Mouse (Mus musculus): ENCODE measurements around the gene Ubap1. TPM values are rescaled to one million over a fixed set of nuclear protein-coding genes. Genes with fewer than 3 reads are reported as not detected.

Ubap1 gene
- 10 to 100 TPM; 53.7 to 54.0 TPM for total RNA-seq (2021)
- long read RNA-seq, transcript Ubap1-201 (7 exons, 3,456 nt), result major isoform, 66 of 95 reads
- long read RNA-seq, partial matches to known transcripts, result 2 of 95 reads
- long read RNA-seq, other reads (novel, unspliced or antisense), result 27 of 95 reads

- peak; percentile 90 to 93 for DNase-seq (ENCODE audit: low spot score in 2 of 2)
Observed at GRCm38 (mm10) chr4:41348584-41349198, at the start of gene Ubap1. Gene Ubap1, plus strand, starts transcription at chr4:41348996.

GRCm38 (mm10) chr4:41303671-41304070 is 45.1 kb upstream of the Ubap1 start:
- no peak for DNase-seq (ENCODE audit: low spot score in 2 of 2)

GRCm38 (mm10) chr4:41304302-41304701 is 44.5 kb upstream of the Ubap1 start:
- DNase-seq (ENCODE audit: low spot score in 2 of 2), result peak; percentile 41 to 62

- no peak for DNase-seq (ENCODE audit: low spot score in 2 of 2)
Observed at GRCm38 (mm10) chr4:41307406-41307805, 41.4 kb upstream of the Ubap1 start.

GRCm38 (mm10) chr4:41310567-41311563 is 37.9 kb upstream of the Ubap1 start:
- DNase-seq (ENCODE audit: low spot score in 2 of 2), result no peak

GRCm38 (mm10) chr4:41313722-41314121 is 35.1 kb upstream of the Ubap1 start:
- no peak for DNase-seq (ENCODE audit: low spot score in 2 of 2)

GRCm38 (mm10) chr4:41314141-41315129 is 34.4 kb upstream of the Ubap1 start, which contains the start of gene Dcaf12:
Gene Dcaf12, minus strand, starts transcription at chr4:41314889.
- DNase-seq (ENCODE audit: low spot score in 2 of 2), result peak; percentile 96 to 97

GRCm38 (mm10) chr4:41315173-41315572 is 33.6 kb upstream of the Ubap1 start:
- DNase-seq (ENCODE audit: low spot score in 2 of 2), result no peak

GRCm38 (mm10) chr4:41318267-41318666 is 30.5 kb upstream of the Ubap1 start:
- peak in 1 of 2 experiments; percentile 18 for DNase-seq (ENCODE audit: low spot score in 2 of 2)

GRCm38 (mm10) chr4:41320971-41321370 is 27.8 kb upstream of the Ubap1 start:
- DNase-seq (ENCODE audit: low spot score in 2 of 2), result no peak

GRCm38 (mm10) chr4:41326876-41327275 is 21.9 kb upstream of the Ubap1 start:
- no peak for DNase-seq (ENCODE audit: low spot score in 2 of 2)

- no peak for DNase-seq (ENCODE audit: low spot score in 2 of 2)
Observed at GRCm38 (mm10) chr4:41329481-41329880, 19.3 kb upstream of the Ubap1 start.

- DNase-seq (ENCODE audit: low spot score in 2 of 2), result no peak
Observed at GRCm38 (mm10) chr4:41331085-41331484, 17.7 kb upstream of the Ubap1 start.

- DNase-seq (ENCODE audit: low spot score in 2 of 2), result no peak
Observed at GRCm38 (mm10) chr4:41331698-41332421, 16.9 kb upstream of the Ubap1 start.

GRCm38 (mm10) chr4:41336546-41336945 is 12.2 kb upstream of the Ubap1 start:
- no peak for DNase-seq (ENCODE audit: low spot score in 2 of 2)

GRCm38 (mm10) chr4:41340912-41341550 is 7.8 kb upstream of the Ubap1 start:
- DNase-seq (ENCODE audit: low spot score in 2 of 2), result no peak

- no peak for DNase-seq (ENCODE audit: low spot score in 2 of 2)
Observed at GRCm38 (mm10) chr4:41346011-41346410, 2.8 kb upstream of the Ubap1 start.

- no peak for DNase-seq (ENCODE audit: low spot score in 2 of 2)
Observed at GRCm38 (mm10) chr4:41347839-41348238, 957 bp upstream of the Ubap1 start.

- no peak for DNase-seq (ENCODE audit: low spot score in 2 of 2)
Observed at GRCm38 (mm10) chr4:41349199-41349591, 399 bp downstream of the Ubap1 start.
